Mouse (Mus musculus) lung, postnatal 10 days (tissue): ENCODE measurements around the gene Upp2.

Experiments used
- DNase-seq: peaks from one replicate; pipeline ENCODE4 v3.0.0; 2021

The Upp2 gene

GRCm38 (mm10) chr2:58625681-58626080 is 58.6 kb downstream of the Upp2 start:
- no peak for DNase-seq

DNA sequence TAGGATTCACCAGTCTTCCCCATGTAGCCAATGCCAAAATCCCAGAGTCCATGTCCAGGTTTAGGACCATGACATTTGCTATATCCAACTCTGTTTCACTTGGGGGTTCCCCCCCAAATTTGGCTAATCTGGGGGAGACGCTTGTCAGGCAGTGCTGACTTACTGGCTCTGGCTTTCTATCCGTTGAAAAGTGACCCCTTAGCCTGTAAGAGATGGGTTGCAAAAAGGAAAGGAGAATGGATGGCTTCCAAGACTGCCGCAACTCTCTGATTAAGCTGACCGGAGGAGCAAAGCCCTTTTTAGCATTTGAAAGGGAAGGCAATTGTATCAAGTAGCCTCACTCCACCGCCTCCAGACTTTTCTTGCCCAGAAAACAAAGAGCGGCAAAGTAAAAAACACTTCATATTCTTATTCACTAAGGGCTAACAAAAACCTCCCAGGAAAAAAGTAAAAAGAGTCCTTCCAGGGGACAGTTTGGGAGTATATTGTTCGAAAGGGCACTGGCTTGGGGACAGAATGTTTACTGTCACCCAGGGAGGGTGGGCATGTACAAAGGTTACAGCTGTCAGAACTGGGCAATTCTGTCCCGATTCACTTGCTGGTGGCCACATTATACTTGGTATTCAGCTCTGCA is 59.2 kb downstream of the Upp2 start:
- DNase-seq, result no peak

- DNase-seq, result no peak
These were observed 60.9 kb downstream of the Upp2 start for GRCm38 (mm10) chr2:58627981-58628380.

- no peak for DNase-seq
These were observed 61.9 kb downstream of the Upp2 start for GRCm38 (mm10) chr2:58628993-58629392.

GRCm38 (mm10) chr2:58629440-58629839 is 62.3 kb downstream of the Upp2 start:
- DNase-seq, result no peak

- DNase-seq, result no peak
These were observed 66.7 kb downstream of the Upp2 start for GRCm38 (mm10) chr2:58633791-58634190.

DNA sequence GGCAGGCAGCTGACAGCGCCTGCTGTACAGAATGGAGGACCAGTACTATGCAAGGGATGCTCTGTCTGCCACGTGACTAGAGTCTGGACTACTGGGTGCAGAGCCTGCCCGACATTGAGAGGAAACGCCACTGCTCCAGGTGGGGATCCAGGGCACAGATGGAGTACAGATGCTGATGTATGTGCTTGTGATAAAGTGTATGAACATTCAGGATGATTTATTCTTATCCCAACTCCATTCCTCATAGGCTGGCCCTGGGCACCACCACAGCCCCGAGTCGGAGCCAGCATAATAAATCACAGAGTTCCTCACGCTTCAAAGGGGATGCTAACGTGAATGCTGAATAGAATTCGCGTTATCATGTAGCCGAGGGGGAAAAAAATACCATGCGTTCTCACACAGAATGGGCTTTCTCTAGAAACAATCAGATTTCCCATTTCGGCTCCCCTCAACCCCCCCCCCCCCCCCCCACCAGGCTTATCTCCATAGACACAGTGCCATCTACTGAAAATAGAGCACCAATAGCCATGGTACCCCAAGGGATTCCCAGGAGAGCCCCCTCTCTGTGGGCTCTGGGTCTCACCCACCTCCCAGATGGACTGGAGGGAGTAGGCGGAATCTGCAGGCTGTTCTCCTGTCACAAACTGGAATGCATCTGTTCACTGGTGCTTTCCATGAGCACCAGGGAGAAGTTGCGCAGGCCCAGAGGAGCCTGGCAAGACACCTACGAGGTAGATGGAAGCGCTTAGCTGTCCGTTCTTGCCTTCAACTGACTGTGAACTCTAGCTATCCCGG is 74.9 kb downstream of the Upp2 start:
- no peak for DNase-seq

DNA sequence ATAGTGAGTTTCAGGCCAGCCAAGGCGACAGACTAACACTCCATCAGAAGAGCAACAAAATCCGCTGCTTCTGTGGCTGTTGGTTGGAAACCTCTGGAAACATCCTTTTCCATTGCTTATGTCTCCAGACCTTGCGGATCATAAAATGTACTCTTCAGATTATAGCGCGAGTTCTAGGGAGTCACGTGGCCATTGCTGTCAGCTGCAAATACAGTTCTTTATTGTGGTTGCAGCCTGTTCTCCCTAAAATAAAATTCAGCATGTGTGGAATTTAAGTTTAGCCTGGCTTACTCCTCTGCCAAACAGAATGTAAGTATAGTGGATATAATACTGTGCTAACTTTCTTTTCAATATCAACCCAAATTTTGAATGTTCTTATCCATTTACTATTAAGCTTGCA is 78.6 kb downstream of the Upp2 start:
- no peak for DNase-seq

GRCm38 (mm10) chr2:58655169-58655568 is 88.1 kb downstream of the Upp2 start:
- no peak for DNase-seq

DNA sequence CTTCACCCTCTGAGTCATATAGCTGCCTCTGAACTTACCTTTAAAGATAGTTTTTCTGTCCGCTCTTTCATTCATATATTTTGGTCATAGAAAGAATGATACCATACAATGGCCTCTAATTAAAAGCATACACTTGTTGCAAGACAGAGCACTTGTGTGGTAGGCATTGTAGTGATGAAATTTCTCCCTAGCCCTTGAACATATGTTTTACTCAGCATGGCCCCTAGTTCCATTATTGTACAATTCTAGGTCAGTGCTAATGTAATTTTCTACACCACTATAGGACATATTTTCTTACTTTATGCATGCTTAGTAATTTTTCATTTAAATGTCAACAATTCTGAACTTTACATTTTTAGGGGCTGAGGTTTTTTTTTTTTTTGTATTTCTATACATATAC is 89.9 kb downstream of the Upp2 start:
- DNase-seq, result no peak

- DNase-seq, result no peak
These were observed 90.8 kb downstream of the Upp2 start for GRCm38 (mm10) chr2:58657855-58658254.

GRCm38 (mm10) chr2:58660591-58660990 is 93.5 kb downstream of the Upp2 start:
- DNase-seq, result no peak

- no peak for DNase-seq
These were observed 94.0 kb downstream of the Upp2 start for GRCm38 (mm10) chr2:58661116-58661515.

- no peak for DNase-seq
These were observed 95.6 kb downstream of the Upp2 start for GRCm38 (mm10) chr2:58662661-58663060.

DNA sequence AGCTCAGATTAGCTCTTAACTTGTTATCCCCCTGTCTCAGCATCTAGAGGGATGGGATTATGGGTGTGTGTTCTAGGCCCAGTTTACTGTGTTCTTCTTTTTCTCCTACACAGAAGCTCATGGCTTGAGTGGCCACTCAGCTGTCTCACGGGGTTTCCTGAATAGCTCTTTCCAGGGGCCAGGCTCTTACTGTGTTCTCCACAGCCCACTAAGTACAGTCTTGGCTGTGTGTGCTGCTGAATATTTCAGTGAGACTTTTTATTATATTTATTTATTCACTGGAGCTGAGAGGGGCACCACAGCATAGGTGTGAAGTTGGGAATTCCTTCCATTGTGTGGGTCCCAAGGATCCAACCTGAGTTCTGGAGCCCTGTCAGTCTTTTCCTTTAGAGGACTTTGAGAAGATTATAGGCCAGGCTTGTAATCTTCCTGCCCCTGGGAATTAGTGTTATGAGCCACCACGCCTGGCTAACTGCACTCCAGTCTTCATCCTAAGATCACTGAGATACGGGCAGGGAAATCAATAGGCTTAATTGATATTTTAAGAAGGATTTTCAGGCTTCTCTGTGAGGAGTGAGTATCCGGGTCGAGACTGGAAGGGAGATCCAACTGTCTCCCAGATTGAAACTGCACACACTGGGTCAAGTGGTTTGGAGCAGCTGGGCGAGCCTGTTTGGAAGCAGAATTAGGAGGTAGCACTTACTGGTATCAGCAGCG is 96.5 kb downstream of the Upp2 start:
- DNase-seq, result no peak

- DNase-seq, result peak; percentile 80
These were observed 98.2 kb downstream of the Upp2 start for GRCm38 (mm10) chr2:58665081-58665814.

DNA sequence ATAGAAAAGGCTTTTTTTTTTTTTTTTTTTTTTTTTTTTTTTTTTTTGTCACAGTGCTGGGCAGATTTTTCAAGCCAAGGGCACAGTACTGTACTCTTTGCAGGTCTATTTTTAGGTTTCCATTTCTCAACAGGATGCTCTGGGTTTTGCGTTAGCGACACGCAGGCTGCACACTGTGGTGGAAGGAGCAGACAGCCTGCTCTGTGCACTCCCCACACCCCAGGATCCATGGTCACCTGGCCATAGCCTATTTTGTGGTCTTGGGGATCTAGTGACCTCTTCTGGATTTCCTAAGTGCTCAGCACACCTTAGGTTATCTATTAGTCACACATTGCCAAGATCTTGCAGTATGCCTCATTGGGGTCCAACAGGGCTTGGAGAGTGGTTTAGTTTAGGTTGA is 100.2 kb downstream of the Upp2 start:
- DNase-seq, result no peak

DNA sequence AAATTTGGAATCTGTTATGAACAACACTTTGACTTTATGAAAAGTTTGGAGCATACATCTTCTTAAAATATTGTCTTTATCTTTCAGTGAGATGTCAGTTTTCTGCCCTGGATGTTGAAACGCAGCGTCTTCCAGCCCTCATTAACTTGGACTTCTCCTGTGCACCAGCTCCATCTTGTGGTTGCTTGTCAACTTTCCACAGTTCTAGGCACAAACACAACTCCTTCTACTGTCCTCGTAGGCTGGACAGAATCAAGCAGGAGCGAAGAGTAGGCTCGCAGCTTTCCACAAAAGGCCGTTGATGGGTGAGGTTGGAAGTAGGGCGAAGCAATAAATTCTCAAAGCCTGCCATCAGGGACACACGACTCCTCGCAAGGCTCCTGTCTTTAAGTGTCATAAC is 100.9 kb downstream of the Upp2 start:
- DNase-seq, result peak; percentile 74

- DNase-seq, result no peak
These were observed 102.0 kb downstream of the Upp2 start for GRCm38 (mm10) chr2:58669114-58669513.

DNA sequence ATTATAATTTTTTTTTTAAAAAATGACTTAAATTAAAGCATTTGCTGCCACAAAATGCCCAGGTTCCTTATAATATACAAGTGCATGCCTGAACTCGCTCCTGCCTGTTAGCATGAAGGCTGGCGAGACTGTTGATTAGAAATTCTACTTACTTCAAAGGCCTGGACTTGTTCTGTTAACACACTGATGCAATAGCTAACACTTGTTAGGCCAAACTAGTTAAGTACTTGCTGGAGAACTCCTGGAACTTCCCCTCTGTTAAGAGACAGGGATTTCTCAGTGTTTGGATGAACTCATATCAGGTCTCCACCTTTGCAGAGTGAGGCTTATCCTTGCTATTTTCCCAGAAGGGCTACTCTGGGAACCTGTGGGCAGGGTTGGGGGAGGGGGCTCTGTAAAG is 105.4 kb downstream of the Upp2 start:
- no peak for DNase-seq

- DNase-seq, result peak; percentile 39
These were observed 112.9 kb downstream of the Upp2 start for GRCm38 (mm10) chr2:58679968-58680367.

DNA sequence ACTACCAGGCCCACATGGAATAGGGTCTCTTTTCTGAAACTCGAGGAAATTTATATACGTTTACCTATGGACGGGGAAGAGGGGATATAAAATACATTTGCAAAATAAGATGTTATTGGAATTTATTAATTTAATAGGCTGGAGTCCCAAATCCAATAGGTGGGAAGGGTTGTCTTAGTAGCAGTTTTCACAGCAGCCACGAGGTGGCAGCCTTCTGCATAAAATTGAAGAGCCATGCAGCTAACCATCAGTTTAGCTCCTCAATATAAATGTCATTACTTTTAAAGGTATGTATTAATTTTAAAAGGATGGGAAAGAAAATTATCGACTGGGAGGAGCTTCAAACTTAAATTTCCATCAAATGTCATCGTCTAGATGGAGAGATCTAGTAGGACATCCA is 113.7 kb downstream of the Upp2 start:
- DNase-seq, result peak; percentile 75

DNA sequence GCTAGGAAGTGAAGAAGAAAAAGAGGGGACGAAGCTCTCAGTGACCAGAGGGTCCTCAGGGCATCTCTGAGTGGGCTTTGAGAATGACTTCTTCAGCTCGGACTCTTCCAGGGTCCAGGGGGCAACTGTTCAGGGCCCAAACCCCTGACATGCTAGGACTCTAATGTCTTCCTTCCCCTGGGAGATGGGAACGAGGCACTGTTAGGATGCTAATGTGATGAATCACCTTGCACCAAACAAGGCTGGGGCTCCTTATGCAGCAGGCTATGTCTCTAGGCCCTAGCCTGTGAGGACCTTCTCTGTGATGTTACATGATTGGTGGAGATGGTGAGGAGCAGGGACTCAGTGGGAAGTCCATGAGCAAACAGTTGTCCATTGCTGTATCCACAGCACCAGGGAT is 114.3 kb downstream of the Upp2 start:
- no peak for DNase-seq
